8 mouse cellular contexts compared by ENCODE assay signal in the genomic region with DNA sequence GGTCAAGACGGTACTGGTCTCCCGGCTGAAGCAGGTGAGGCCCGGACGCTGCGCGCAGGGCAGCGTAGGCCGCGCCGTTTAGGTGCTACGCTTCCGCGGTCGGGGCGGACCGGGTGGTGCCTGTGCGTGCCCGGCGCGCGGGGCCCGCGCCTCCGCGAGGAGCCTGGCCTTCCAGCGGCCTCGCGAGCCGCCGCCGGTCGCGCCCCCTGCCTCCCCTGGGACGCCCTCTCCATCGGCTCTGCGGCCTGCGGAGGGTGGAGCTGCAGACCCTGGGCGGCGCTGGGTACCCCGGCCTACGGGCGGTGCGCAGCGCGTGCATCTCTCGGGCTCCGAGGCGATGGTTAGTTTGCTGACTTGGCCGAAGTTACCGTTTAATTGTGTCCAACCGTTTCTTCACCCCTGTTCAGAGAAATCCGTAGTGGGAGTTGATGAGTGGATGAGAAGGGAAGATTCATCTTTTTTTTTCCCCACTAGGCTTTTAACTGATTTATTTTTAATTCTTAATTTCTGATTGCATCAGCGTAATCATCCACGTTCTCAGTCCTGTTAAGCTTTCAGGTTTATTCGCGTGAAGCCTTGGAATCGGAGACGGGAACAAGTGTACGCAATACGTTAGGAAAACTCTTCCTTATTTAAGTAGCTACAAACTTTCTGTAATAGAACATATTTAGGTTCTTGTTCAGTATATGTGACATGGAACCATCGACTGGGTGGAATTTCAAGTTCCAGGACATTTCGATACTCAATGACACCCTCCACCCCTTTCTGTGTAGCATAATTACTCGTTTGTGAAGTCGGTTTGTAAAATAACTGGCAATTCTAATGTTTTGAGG. TPM values are rescaled to one million over a fixed set of nuclear protein-coding genes. Genes with fewer than 3 reads are reported as not detected.
DNase-seq lines count a peak whose midpoint lies in the region; ATAC-seq lines count a peak whose summit lies in the region.

No protein-coding gene starts in this region.

- 2% methylated on average over 62 of the region's 64 CpGs for WGBS in intestine, embryonic 14.5 days

- peak overlapping the region; percentile 89 for H3K4me3 ChIP-seq in erythroblast, embryonic 14.5 days (replicated peaks)
- H3K4me3 ChIP-seq in intestine, embryonic 14.5 days (ENCODE audit: low read depth, low read length) = peak overlapping the region; percentile 85

- ATAC-seq in intestine, embryonic 14.5 days (replicated peaks; ENCODE audit: low FRiP score, low TSS enrichment, low read depth) = peak; percentile 72

- H3K27me3 ChIP-seq in erythroblast, embryonic 14.5 days (ENCODE audit: control insufficient read depth) = no peaks in the 10 kb centered on the region
- no peaks in the 10 kb centered on the region for H3K27me3 ChIP-seq in intestine, embryonic 14.5 days (replicated peaks; ENCODE audit: control insufficient read depth, insufficient read depth, low read length)
- no peaks in the 10 kb centered on the region for H3K27me3 ChIP-seq in splenic B cell, adult 2 months (ENCODE audit: control insufficient read depth, insufficient read depth, low read length, poor library complexity, severe bottlenecking)

- peak overlapping the region; percentile 69 for H3K4me2 ChIP-seq in intestine, embryonic 14.5 days (ENCODE audit: low read length)

- peaks cover 27% of the 10 kb centered on the region for H3K4me1 ChIP-seq in erythroblast, embryonic 14.5 days (ENCODE audit: control insufficient read depth)
- peaks cover 14% of the 10 kb centered on the region for H3K4me1 ChIP-seq in intestine, embryonic 14.5 days (replicated peaks; ENCODE audit: control insufficient read depth, insufficient read depth, low read length)

- no peaks in the 10 kb centered on the region for H3K9me3 ChIP-seq in erythroblast, embryonic 14.5 days (ENCODE audit: control insufficient read depth, low read length)
- H3K9me3 ChIP-seq in intestine, embryonic 14.5 days (ENCODE audit: control insufficient read depth, low read length) = no peaks in the 10 kb centered on the region

- H3K9ac ChIP-seq in intestine, embryonic 14.5 days (ENCODE audit: low read length) = peak overlapping the region; percentile 93

- peak overlapping the region; percentile 99 for H3K27ac ChIP-seq in intestine, embryonic 14.5 days (ENCODE audit: low read depth)

- DNase-seq in adrenal gland, adult 8-10 months = peak; percentile 44
- no peak for DNase-seq in adrenal gland, adult (ENCODE audit: inconsistent age in 2 of 2, low spot score in 1 of 2)
- DNase-seq in spleen, postnatal 14 days (ENCODE audit: low spot score in 2 of 2) = peak; percentile 53 to 57
- DNase-seq in spleen, adult 12 weeks (ENCODE audit: low spot score) = no peak
- DNase-seq in intestine, embryonic 14.5 days (ENCODE audit: low spot score) = no peak
- peak; percentile 76 to 83 for DNase-seq in lung, postnatal 4 days
- peak; percentile 2 for DNase-seq in splenic B cell, adult 2 months (ENCODE audit: low read depth, low spot score)

- H3K36me3 ChIP-seq in erythroblast, embryonic 14.5 days (ENCODE audit: control insufficient read depth) = peaks cover 20% of the 10 kb centered on the region
- H3K36me3 ChIP-seq in intestine, embryonic 14.5 days (ENCODE audit: control insufficient read depth, insufficient read depth, low read length) = peaks cover 13% of the 10 kb centered on the region; the same call in 1 of the 2 replicates
- peaks cover 7% of the 10 kb centered on the region; the same call in 1 of the 2 replicates for H3K36me3 ChIP-seq in splenic B cell, adult 2 months (ENCODE audit: control insufficient read depth, insufficient read depth, low read length, poor library complexity, severe bottlenecking)

RNA-seq across cellular contexts. Expression of gene Sltm, which starts 0.7 kb away (rescaled TPM):
- 10 to 100 TPM; 25.6 to 66.3 (median 38.4) TPM for total RNA-seq in adrenal gland, adult 8-10 months (2022)
- 1.3 TPM in 2 replicates for polyA plus RNA-seq in erythroblast, embryonic 14.5 days (2012)
- polyA plus RNA-seq in intestine, embryonic 14.5 days (2014; fragmentation: Nextera tagmentation; extraction: Ambion mirVana) = 56.5 and 62.1 TPM in 2 replicates

RNA-seq across cellular contexts. Expression of gene Rnf111, which starts 39.7 kb away (rescaled TPM):
- total RNA-seq in adrenal gland, adult 8-10 months (2022) = 10 to 100 TPM; 33.2 to 51.8 (median 38.6) TPM
- 0.17 and 0.18 TPM in 2 replicates for polyA plus RNA-seq in erythroblast, embryonic 14.5 days (2012)
- 27.2 and 29.7 TPM in 2 replicates for polyA plus RNA-seq in intestine, embryonic 14.5 days (2014; fragmentation: Nextera tagmentation; extraction: Ambion mirVana)

Comparison
In these comparisons a context has a peak if more than half of its experiments do, and no peak if none do; other contexts are left out.
1. DNase-seq: peak in adrenal gland, adult 8-10 months (single experiment), spleen, postnatal 14 days (2 of 2), lung, postnatal 4 days (2 of 2) and splenic B cell, adult 2 months (single experiment); none in adrenal gland, adult (0 of 2), spleen, adult 12 weeks (single experiment) and intestine, embryonic 14.5 days (single experiment).
2. RNA of gene Sltm, which starts 0.7 kb away (polyA plus RNA-seq): 56.5 to 62.1 TPM in intestine, embryonic 14.5 days; 1.3 TPM in erythroblast, embryonic 14.5 days; every median in the first group is over 10 times any median in the second.
3. RNA of gene Rnf111, which starts 39.7 kb away (polyA plus RNA-seq): 27.2 to 29.7 TPM in intestine, embryonic 14.5 days; 0.17 to 0.18 TPM in erythroblast, embryonic 14.5 days; every median in the first group is over 10 times any median in the second.